Mouse (Mus musculus) kidney, postnatal 25 days (tissue): ENCODE measurements around the gene D030056L22Rik.

Experiments
- DNase-seq, 2 experiments: peaks; one replicate each; pipeline ENCODE4 v3.0.0; 2021; ENCODE audit warnings: mixed read lengths in 2 of 2

Gene D030056L22Rik

DNA sequence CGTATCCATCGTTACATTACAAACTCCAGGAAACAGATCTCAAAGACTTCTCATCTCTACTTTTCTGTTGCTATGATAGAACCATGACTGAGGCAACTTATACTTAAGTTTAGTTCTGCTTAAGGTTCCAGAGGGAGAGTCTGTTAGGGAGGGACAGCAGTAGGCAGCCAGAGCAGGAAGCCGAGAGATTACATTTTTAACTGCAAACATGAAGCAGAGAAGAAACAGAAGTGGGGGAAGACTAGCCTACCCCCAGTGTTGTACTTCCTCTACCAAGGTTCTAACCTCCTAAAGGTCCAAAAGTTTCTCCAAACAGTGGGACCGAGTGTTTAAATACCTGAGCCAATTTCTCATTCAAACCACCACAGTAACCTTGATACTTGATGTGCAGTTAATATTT is 22.9 kb downstream of the D030056L22Rik start:
- DNase-seq, result no peak

DNA sequence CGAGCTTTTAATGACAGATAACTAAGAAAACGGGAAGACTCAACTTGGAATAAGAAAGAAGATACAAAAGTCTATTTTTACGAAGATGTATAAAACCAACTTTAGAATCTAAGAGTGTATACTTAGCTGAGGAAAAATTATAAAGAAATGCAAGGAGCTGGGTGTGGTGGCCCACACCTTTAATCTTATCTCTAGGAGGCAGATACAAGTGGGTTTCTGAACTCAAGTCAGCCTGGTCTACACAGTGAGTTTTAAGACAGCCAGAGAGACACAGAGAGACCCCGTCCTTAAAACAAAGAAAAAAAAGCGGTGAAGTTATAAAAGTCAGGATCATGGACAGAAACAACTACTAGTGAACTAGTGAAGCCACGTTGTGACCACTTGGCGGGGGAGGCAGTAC is 26.2 kb downstream of the D030056L22Rik start:
- DNase-seq, result no peak

DNA sequence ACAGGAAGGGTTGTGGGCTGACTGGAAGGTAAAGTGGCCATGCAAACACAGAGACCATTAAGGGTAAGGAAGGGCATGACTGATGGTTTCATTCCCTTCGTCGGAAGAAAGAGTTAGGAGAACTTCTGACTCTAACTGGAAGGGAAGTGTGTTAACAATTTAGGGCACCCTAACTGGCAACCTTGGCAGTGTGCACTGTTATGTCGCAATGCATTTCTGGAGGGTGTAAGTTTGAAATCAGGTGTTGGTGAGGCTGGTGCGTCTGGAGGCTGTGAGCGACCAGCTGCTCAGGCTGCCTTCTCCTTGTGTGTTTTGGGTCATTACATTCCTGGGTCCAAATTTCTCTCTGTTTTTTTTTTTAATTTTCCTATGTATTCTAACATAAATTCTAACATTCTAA is 31.0 kb downstream of the D030056L22Rik start:
- DNase-seq, result no peak

DNA sequence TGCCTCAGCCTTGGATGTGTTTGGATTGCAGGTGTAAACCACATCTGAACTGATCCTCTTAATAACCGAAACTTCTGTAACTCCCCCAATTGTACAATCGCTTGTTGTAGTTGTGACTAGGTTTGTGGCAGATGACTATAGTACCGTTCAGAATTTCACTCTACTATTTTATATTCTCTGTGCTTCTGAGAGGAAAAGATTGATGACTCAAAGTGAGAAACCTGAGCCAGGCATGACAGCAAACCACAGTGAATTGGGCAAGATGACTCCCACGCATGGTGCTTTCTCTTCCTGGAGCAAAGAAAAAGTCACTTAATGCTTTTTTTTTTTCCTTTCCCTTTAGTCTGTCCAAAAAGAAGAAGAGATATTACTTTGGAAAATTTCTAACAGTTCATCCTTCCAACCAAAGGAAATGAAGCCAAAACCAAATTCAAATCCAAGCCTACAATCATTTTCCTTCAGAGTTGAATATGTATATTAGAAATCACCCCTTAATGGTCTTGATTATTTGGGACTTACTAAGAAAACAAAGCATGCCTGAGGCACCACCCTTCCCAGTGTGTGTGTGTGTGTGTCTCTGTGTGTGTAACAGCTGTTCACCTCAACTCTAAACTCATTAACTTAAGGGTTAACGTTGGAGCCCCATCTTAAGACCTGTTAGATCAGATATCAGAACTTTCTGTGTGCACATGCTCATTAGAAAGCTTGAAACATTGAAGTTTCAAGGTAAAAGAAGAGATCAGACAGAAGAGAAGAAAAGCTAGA is 33.8 kb downstream of the D030056L22Rik start:
- no peak for DNase-seq

DNA sequence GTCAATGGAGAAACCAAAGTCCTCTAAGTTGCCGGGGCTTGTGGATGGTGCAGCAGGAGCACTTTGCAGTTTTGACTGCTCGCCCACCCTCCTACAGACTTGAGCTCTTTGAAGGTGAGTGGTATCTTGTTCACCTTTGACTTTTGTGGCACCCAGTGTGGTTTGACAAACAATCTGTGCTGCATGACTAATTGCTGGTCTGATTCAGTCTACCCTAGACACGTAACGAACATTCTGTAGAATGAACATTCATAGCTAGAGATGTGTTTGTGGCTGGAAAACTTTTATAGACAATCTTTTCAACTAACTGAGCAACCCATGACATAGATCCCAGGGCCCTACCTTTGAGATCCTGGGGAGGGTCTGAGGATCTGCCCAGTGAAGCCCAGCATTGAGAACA is 34.4 kb downstream of the D030056L22Rik start:
- DNase-seq, result no peak

DNA sequence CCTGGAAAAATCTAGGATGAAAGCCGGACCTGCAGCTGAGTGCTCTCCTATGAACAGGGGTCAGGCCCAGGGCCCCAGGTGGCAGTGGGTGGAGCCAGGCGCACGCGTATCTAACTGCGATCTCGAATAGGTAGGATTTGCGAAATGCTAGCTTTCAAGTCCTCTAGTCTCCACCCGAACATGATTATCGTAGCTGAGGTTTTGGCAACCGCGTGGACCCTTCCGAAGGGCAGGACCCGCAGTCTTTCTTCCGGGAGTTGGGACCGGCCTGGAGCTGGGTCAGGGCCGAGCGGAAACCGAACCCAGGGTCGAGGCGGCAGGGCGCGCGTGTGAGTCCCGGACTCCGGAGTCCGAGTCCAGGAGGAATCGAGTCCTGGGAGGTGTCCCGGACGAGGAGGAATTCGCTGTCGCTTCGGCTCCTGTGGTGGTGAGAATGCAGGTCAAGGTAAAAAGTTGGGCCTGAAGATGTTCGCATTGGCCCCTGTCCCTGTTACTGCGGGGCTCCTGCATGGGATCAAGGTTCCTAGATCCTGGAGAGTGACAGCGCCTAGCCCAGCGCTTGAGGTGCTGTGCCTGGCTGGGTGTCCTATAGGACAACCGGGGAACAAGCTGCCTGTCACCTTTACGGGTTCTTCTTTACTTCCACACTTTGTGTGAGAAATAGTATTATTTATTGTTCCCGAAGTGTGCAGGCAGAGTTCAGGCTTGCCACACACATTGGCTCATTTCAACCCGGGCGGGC is 36.8 kb downstream of the D030056L22Rik start, which contains the start of gene Trpm6:
Gene Trpm6, plus strand, starts transcription at position 386 of the 742 bp plus-strand sequence.
- DNase-seq, result peak; percentile 33 to 68

DNA sequence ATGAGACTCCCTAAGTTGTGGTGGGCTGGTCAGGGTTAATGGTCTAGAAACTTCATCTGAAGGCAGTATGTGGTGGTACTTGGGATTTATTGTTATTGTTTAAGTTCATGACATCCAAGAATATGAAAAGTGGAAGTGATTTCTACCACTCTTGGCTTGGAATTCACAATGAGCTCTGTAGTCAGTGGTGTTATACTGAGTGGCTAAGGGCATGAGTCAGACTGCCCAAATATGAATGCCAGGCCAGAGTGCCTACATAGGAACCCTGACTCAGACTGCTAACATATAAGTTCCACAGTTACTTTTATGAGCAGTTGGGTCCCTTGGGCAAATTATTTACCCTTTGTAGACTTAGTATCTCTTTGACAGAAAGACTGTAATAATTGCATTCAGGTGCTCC is 44.2 kb downstream of the D030056L22Rik start:
- DNase-seq, result no peak

DNA sequence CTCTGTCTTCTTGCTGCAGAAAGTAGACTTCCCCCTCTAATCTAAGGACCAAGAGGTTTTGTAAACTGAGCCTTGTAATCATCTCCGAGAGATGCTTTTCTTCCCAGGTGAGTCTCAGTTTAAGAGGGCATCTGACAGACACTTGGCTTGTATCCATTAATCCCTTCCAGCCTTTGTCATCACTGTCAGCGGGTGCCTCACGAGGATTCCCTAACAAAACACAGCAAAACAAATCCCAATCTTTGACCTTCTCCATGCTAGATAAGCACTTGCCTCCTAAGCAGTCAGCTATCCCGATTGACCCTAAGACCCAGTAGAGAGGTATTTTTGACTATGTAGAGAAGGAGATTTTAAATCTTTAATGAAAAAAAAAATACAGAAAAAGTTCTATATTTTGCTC is 44.7 kb downstream of the D030056L22Rik start:
- no peak for DNase-seq

DNA sequence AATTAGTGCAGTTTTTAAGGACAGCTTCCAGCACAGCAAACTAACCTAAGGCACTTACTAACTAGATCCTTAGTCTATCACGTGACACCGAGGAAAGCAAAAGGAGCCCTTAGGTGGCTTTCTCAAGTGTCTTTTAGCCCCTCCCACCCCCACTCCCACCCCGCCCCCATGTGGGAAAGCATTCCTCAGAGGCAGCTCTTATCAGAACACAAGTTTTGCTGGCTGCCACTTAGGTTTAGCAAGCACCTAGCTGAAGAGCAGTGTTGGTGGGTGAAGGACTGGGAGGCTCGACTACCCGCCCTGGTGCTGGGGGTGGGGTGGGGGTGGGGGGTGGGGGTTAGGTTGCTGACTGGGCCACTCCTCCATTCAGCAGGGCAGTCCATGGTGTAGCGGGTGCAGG is 45.3 kb downstream of the D030056L22Rik start:
- DNase-seq, result no peak

DNA sequence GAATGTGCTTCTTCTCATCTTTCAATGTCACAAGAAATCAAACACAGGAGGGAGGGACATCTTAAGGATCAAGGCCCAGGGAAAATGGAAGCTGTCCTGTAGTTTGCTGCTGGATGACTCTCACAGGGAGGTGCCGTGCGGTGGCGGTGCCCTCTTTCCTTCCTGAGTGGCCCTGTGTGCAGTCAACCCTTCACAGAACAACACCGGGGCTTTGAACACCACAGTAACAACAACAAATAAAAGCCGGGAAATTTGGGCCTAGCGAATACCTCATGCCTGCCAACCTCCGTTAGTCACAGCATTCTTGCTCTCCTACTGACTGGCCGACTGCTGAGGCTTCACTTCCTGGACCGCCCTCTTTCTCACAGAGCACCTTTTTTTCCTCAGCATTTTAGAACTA is 45.9 kb downstream of the D030056L22Rik start:
- no peak for DNase-seq

DNA sequence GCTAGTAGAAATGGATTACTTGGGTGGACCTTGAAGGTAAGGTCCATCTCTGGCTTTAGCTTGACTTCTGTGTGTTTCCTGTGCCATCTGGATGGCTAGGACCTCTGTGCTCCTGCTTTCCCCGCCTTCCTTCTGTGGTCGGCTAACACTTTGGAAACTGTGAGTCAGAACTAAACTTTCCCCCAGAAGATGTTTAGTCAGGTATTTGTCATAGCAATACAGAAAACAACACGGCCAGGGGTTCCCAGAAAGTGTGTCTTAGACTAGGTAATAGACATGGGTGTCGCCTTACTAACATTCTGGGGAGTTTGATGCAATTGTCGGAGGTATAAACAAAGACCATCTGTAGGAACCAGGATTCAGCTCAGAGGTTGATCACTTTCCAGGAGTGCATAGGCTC is 53.4 kb downstream of the D030056L22Rik start:
- no peak for DNase-seq
